In genomic region chr6:83867598-83868585, GRCm38 (mm10) we compare ENCODE assay signal across 8 mouse cellular contexts. TPM values are rescaled to one million over a fixed set of nuclear protein-coding genes. Genes with fewer than 3 reads are reported as not detected.
A peak's percentile ranks its signal among the peaks of the same experiment; 100 is the strongest.
DNase-seq lines count a peak whose midpoint lies in the region; ATAC-seq and TF ChIP-seq lines count a peak whose summit lies in the region.

No protein-coding gene starts in this region.

- DNase-seq in T-cell, adult 2 months (ENCODE audit: low spot score), result peak; percentile 19
- peak; percentile 48 to 59 for DNase-seq in cerebellum, postnatal 25 days
- peak; percentile 85 for DNase-seq in gastrocnemius, adult 2 months
- DNase-seq in left cerebral cortex, postnatal 10 days (ENCODE audit: extremely low spot score in 1 of 2, low spot score in 2 of 2), result peak; percentile 12 to 57
- DNase-seq in right cerebral cortex, postnatal 25 days, result peak; percentile 28
- DNase-seq in yolk sac, embryonic 10.5 days (ENCODE audit: low spot score), result peak; percentile 36

- peak overlapping the region; percentile 95 for H3K27ac ChIP-seq in gastrocnemius, adult 2 months
- H3K27ac ChIP-seq in hindbrain, embryonic 15.5 days (replicated peaks), result peak overlapping the region; percentile 72

- peaks cover 17% of the 10 kb centered on the region for H3K4me1 ChIP-seq in hindbrain, embryonic 15.5 days (replicated peaks)
- peaks cover 30% of the 10 kb centered on the region for H3K4me1 ChIP-seq in megakaryocyte, embryonic 14.5 days

- peak overlapping the region; percentile 89 for H3K4me3 ChIP-seq in gastrocnemius, adult 2 months
- peak overlapping the region; percentile 88 for H3K4me3 ChIP-seq in hindbrain, embryonic 15.5 days
- H3K4me3 ChIP-seq in megakaryocyte, embryonic 14.5 days (replicated peaks), result peak overlapping the region; percentile 93

- intact Hi-C loops in gastrocnemius, adult 2 months (cut with DNase I), result loop anchor here (2.0 to 5.0 kb wide), 2 partner anchors 21 to 36 kb away; partner anchors contain the start of gene Paip2b
- intact Hi-C loops in left cerebral cortex, postnatal 10 days (cut with DNase I), result no loop called here

- no peaks in the 10 kb centered on the region for H3K9me3 ChIP-seq in hindbrain, embryonic 15.5 days
- H3K9me3 ChIP-seq in megakaryocyte, embryonic 14.5 days, result peaks cover 4% of the 10 kb centered on the region; the same call in 1 of the 2 replicates

- H3K27me3 ChIP-seq in hindbrain, embryonic 15.5 days, result 0 out of 2 replicates have a peak, but pooled peaks cover 2% of the 10 kb centered on the region
- peaks cover 4% of the 10 kb centered on the region for H3K27me3 ChIP-seq in megakaryocyte, embryonic 14.5 days (replicated peaks)

- H3K9ac ChIP-seq in hindbrain, embryonic 15.5 days, result peak overlapping the region; percentile 71

- no peak for TF ChIP-seq CTCF in gastrocnemius, adult 2 months (IDR thresholded peaks at IDR 0.05)

- peak; percentile 21; the same call in 1 of the 2 replicates for ATAC-seq in hindbrain, embryonic 15.5 days (ENCODE audit: low FRiP score, low read depth)

- peak overlapping the region; percentile 100 for H3K4me2 ChIP-seq in hindbrain, embryonic 15.5 days

- 3% methylated on average over 19 of the region's 19 CpGs for WGBS in hindbrain, embryonic 15.5 days

- H3K36me3 ChIP-seq in hindbrain, embryonic 15.5 days, result no peaks in the 10 kb centered on the region
- no peaks in the 10 kb centered on the region for H3K36me3 ChIP-seq in megakaryocyte, embryonic 14.5 days (replicated peaks; ENCODE audit: low read length)

RNA-seq across cellular contexts. Expression of gene Zfp638, which starts 1.0 kb away (rescaled TPM):
- 10 to 100 TPM; 50.4 to 52.1 TPM for total RNA-seq in gastrocnemius, adult 2 months (2021)
- polyA plus RNA-seq in hindbrain, embryonic 15.5 days (2015; fragmentation: Nextera tagmentation; extraction: Ambion mirVana), result 65.4 and 74.5 TPM in 2 replicates
- 100 to 1,000 TPM; 120 to 121 TPM for total RNA-seq in left cerebral cortex, postnatal 10 days (2021)
- 2.5 TPM in 1 of 2 replicates, not detected in the other for polyA plus RNA-seq in megakaryocyte, embryonic 14.5 days (2012; ENCODE audit: insufficient read depth, low replicate concordance)

RNA-seq across cellular contexts. Expression of gene Paip2b, which starts 36.4 kb away (rescaled TPM):
- 100 to 1,000 TPM in 1 of 2 experiments, 10 to 100 TPM in 1; 89.1 to 102 TPM for total RNA-seq in gastrocnemius, adult 2 months (2021)
- polyA plus RNA-seq in hindbrain, embryonic 15.5 days (2015; fragmentation: Nextera tagmentation; extraction: Ambion mirVana), result 26.1 and 27.1 TPM in 2 replicates
- 10 to 100 TPM; 50.5 to 55.9 TPM for total RNA-seq in left cerebral cortex, postnatal 10 days (2021)
- 4.1 TPM in 1 of 2 replicates, not detected in the other for polyA plus RNA-seq in megakaryocyte, embryonic 14.5 days (2012; ENCODE audit: insufficient read depth, low replicate concordance)

Comparison
In these comparisons a context has a peak if more than half of its experiments do, and no peak if none do; other contexts are left out.
1. Peak in every context shown above with its lines: DNase-seq, ATAC-seq, H3K4me3 ChIP-seq and H3K27ac ChIP-seq.
2. DNase-seq: peak in every context shown above with its lines; median percentile 85 in gastrocnemius, adult 2 months; 54 in cerebellum, postnatal 25 days; 36 in yolk sac, embryonic 10.5 days; 34 in left cerebral cortex, postnatal 10 days; 28 in right cerebral cortex, postnatal 25 days; 19 in T-cell, adult 2 months.